Mouse (Mus musculus): Measurements from ENCODE around the gene Mcf2l.

DNA sequence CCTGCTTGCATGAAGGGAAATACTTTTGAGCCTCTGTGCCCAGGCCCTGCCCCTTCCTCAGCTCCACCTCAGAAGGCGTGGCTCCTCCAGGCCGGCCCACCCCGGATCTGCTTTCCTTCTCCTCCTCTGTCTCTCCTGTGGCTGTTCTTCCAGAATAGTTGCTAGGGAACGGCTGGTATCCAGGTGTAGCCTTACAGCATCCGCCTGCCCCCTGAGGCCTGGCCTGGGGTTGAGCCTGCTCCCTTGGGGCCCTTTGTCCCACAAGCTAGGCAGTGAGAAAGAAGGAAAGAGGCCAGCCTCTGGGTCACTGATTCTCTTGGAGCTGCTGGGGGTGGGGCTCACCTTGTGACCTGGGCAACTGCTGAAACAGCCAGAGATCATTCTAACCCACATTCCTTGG is 38.4 kb downstream of the Mcf2l start:
- TF ChIP-seq CTCF (IDR thresholded peaks at IDR 0.05; ENCODE audit: extremely low read depth, insufficient read depth, insufficient read length, insufficient replicate concordance) (no peak), POLR2A (IDR thresholded peaks at IDR 0.05; ENCODE audit: low read depth, low read length) (no peak)

Measured in spleen, adult 2 months (tissue).